ENCODE assay signal across 8 mouse cellular contexts in genomic region chr12:84361555-84362489, GRCm38 (mm10). TPM values are rescaled to one million over a fixed set of nuclear protein-coding genes. Genes with fewer than 3 reads are reported as not detected.
DNase-seq lines count a peak whose midpoint lies in the region; ATAC-seq and TF ChIP-seq lines count a peak whose summit lies in the region.

Gene Coq6, plus strand, starts transcription at chr12:84361657.
Gene Fam161b, minus strand, starts transcription at chr12:84361833.

- peak within 1 kb of the TSS; percentile 95 for H3K9ac ChIP-seq in forebrain, embryonic 16.5 days (replicated peaks; ENCODE audit: low read depth, low read length)
- H3K9ac ChIP-seq in lung, embryonic 14.5 days = peak within 1 kb of the TSS; percentile 86

- H3K4me2 ChIP-seq in forebrain, embryonic 16.5 days (ENCODE audit: low read length) = peak within 1 kb of the TSS; percentile 93
- H3K4me2 ChIP-seq in lung, embryonic 14.5 days = peak within 1 kb of the TSS; percentile 80

- H3K27me3 ChIP-seq in G1E (ENCODE audit: insufficient read depth, low read length) = no peaks in the 10 kb centered on the region
- H3K27me3 ChIP-seq in forebrain, embryonic 16.5 days (replicated peaks; ENCODE audit: control insufficient read depth, insufficient read depth, low read length) = no peaks in the 10 kb centered on the region
- no peaks in the 10 kb centered on the region for H3K27me3 ChIP-seq in lung, embryonic 14.5 days (ENCODE audit: insufficient read depth, low read length)
- no peaks in the 10 kb centered on the region for H3K27me3 ChIP-seq in thymus, adult 2 months (ENCODE audit: control insufficient read depth, insufficient read depth, low read length)

- DNase-seq in G1E (ENCODE audit: low spot score) = peak; percentile 99
- peak; percentile 92 to 99 for DNase-seq in cerebellum, adult 18-20 months
- DNase-seq in heart, postnatal 36 days = peak; percentile 89 to 91
- DNase-seq in layer of hippocampus, adult 2 months (ENCODE audit: low spot score in 2 of 2) = peak; percentile 89 to 97
- DNase-seq in lung, embryonic 14.5 days = peak; percentile 99
- peak; percentile 94 for DNase-seq in thymus, adult 2 months

- H3K4me3 ChIP-seq in G1E (ENCODE audit: low read depth, low read length) = peak within 1 kb of the TSS; percentile 80
- H3K4me3 ChIP-seq in forebrain, embryonic 16.5 days (replicated peaks; ENCODE audit: low read length) = peak within 1 kb of the TSS; percentile 100
- peak within 1 kb of the TSS; percentile 83 for H3K4me3 ChIP-seq in layer of hippocampus, adult 2 months
- H3K4me3 ChIP-seq in lung, embryonic 14.5 days (ENCODE audit: low read depth, low read length) = peak within 1 kb of the TSS; percentile 96
- H3K4me3 ChIP-seq in olfactory bulb, adult 2 months (ENCODE audit: insufficient read depth, low read depth, low read length) = peak within 1 kb of the TSS; percentile 90
- peak within 1 kb of the TSS; percentile 70 for H3K4me3 ChIP-seq in thymus, adult 2 months (ENCODE audit: control insufficient read depth, insufficient read depth, low read length)

- peaks cover 26% of the 10 kb centered on the region for H3K36me3 ChIP-seq in G1E (replicated peaks)
- H3K36me3 ChIP-seq in forebrain, embryonic 16.5 days (ENCODE audit: control insufficient read depth, insufficient read depth) = peaks cover 6% of the 10 kb centered on the region
- peaks cover 1% of the 10 kb centered on the region; the same call in 1 of the 2 replicates for H3K36me3 ChIP-seq in lung, embryonic 14.5 days (ENCODE audit: insufficient read depth)
- no peaks in the 10 kb centered on the region for H3K36me3 ChIP-seq in thymus, adult 2 months (ENCODE audit: control insufficient read depth, insufficient read depth, low read length)

- H3K27ac ChIP-seq in forebrain, embryonic 16.5 days (ENCODE audit: low read length) = peak within 1 kb of the TSS; percentile 58; the same call in 1 of the 2 replicates
- peak within 1 kb of the TSS; percentile 68 for H3K27ac ChIP-seq in layer of hippocampus, adult 2 months
- 0 out of 2 replicates have a peak within 1 kb of the TSS, but pooled peaks have one; percentile 47 for H3K27ac ChIP-seq in lung, embryonic 14.5 days (ENCODE audit: low read depth)
- no peak within 1 kb of the TSS; the same call in 1 of the 2 replicates for H3K27ac ChIP-seq in olfactory bulb, adult 2 months (ENCODE audit: insufficient read depth, low read depth, low read length)
- H3K27ac ChIP-seq in thymus, adult 2 months (ENCODE audit: control insufficient read depth, insufficient read depth, low read length) = no peak within 1 kb of the TSS

- WGBS in forebrain, embryonic 16.5 days = under 1% methylated on average over 51 of the region's 51 CpGs
- WGBS in lung, embryonic 14.5 days = under 1% methylated on average over 51 of the region's 51 CpGs
- under 1% methylated on average over 51 of the region's 51 CpGs for WGBS in olfactory bulb, adult 2 months
- under 1% methylated on average over 51 of the region's 51 CpGs for WGBS in thymus, adult 2 months

- TF ChIP-seq POLR2A in olfactory bulb, adult 2 months (IDR thresholded peaks at IDR 0.05; ENCODE audit: insufficient read depth, low read depth, low read length) = 0 out of 2 replicates have a peak, but pooled peaks have one; percentile 37
- peak; percentile 63 for TF ChIP-seq POLR2A in thymus, adult 2 months (IDR thresholded peaks at IDR 0.05; ENCODE audit: control insufficient read depth, extremely low read depth, insufficient read depth, low read length, poor library complexity)

- no peaks in the 10 kb centered on the region for H3K9me3 ChIP-seq in G1E (replicated peaks)
- no peaks in the 10 kb centered on the region for H3K9me3 ChIP-seq in forebrain, embryonic 16.5 days (ENCODE audit: control insufficient read depth, low read length)
- H3K9me3 ChIP-seq in lung, embryonic 14.5 days (ENCODE audit: low read depth, low read length) = no peaks in the 10 kb centered on the region

- ATAC-seq in G1E (ENCODE audit: extremely low read depth, insufficient number of reproducible peaks, low FRiP score, poor library complexity, severe bottlenecking) = peak; percentile 92
- ATAC-seq in forebrain, embryonic 16.5 days = peak; percentile 99
- ATAC-seq in lung, embryonic 14.5 days (ENCODE audit: insufficient read depth) = peak; percentile 99

- TF ChIP-seq CTCF in G1E (IDR thresholded peaks at IDR 0.05; ENCODE audit: low read depth, low read length) = no peak
- no peak for TF ChIP-seq CTCF in layer of hippocampus, adult 2 months (conservative IDR thresholded peaks at IDR 0.05)
- TF ChIP-seq CTCF in lung, embryonic 14.5 days (IDR thresholded peaks at IDR 0.05; ENCODE audit: low read depth) = no peak
- TF ChIP-seq CTCF in olfactory bulb, adult 2 months (IDR thresholded peaks at IDR 0.05; ENCODE audit: insufficient read depth, low read depth, low read length) = no peak
- TF ChIP-seq CTCF in thymus, adult 2 months (IDR thresholded peaks at IDR 0.05; ENCODE audit: borderline replicate concordance, control insufficient read depth, extremely low read depth, insufficient read depth, low read length, poor library complexity) = no peak

- intact Hi-C loops in heart, postnatal 36 days (cut with DNase I) = loop anchor here (2.0 to 5.0 kb wide), 2 partner anchors 47 to 85 kb away; partner anchors contain the start of genes Bbof1 and Entpd5

- H3K4me1 ChIP-seq in G1E (ENCODE audit: insufficient read depth, low read depth, low read length) = peaks cover 66% of the 10 kb centered on the region
- H3K4me1 ChIP-seq in forebrain, embryonic 16.5 days (replicated peaks; ENCODE audit: control insufficient read depth, insufficient read depth, low read length) = peaks cover 17% of the 10 kb centered on the region
- peaks cover 11% of the 10 kb centered on the region for H3K4me1 ChIP-seq in lung, embryonic 14.5 days (ENCODE audit: insufficient read depth)
- peaks cover 6% of the 10 kb centered on the region for H3K4me1 ChIP-seq in olfactory bulb, adult 2 months (ENCODE audit: control insufficient read depth, insufficient read depth, low read length)
- H3K4me1 ChIP-seq in thymus, adult 2 months (replicated peaks; ENCODE audit: control insufficient read depth, insufficient read depth, low read length) = peaks cover 3% of the 10 kb centered on the region

RNA-seq across cellular contexts. Expression of gene Coq6, which starts in this region (rescaled TPM):
- total RNA-seq in G1E (2014; fragmentation: Nextera tagmentation) (27.5 and 41.3 TPM in 2 replicates), G1E (2017) (20.7 and 29.2 TPM in 2 replicates)
- 12.7 and 20.7 TPM in 2 replicates for polyA plus RNA-seq in G1E (2012)
- polyA plus RNA-seq in forebrain, embryonic 16.5 days (2015; fragmentation: Nextera tagmentation; extraction: Ambion mirVana) = 49.1 and 49.9 TPM in 2 replicates
- total RNA-seq in heart, postnatal 36 days (2021) = 100 to 1,000 TPM; 105 to 114 TPM
- total RNA-seq in layer of hippocampus, adult 2 months (2021) = 10 to 100 TPM; 26.0 to 27.2 TPM
- polyA plus RNA-seq in lung, embryonic 14.5 days (2014; fragmentation: Nextera tagmentation; extraction: Ambion mirVana) = 45.8 and 51.1 TPM in 2 replicates
- polyA plus RNA-seq in olfactory bulb, adult 2 months (2012; ENCODE audit: insufficient read depth, insufficient read length, low replicate concordance, missing spikeins) = not detected in 2 replicates
- polyA plus RNA-seq in thymus, adult 2 months (2012; rRNA removed) = 63.3 and 70.5 TPM in 2 replicates

RNA-seq across cellular contexts. Expression of gene Fam161b, which starts in this region (rescaled TPM):
- total RNA-seq in G1E (2014; fragmentation: Nextera tagmentation) (2.9 and 3.3 TPM in 2 replicates), G1E (2017) (3.5 and 4.3 TPM in 2 replicates)
- polyA plus RNA-seq in G1E (2012) = 0.25 and 0.44 TPM in 2 replicates
- 15.5 and 15.6 TPM in 2 replicates for polyA plus RNA-seq in forebrain, embryonic 16.5 days (2015; fragmentation: Nextera tagmentation; extraction: Ambion mirVana)
- total RNA-seq in heart, postnatal 36 days (2021) = 10 to 100 TPM in 1 of 2 experiments, 1 to 10 TPM in 1; 8.5 to 10.3 TPM
- total RNA-seq in layer of hippocampus, adult 2 months (2021) = 10 to 100 TPM; 12.5 to 12.6 TPM
- 3.0 and 3.5 TPM in 2 replicates for polyA plus RNA-seq in lung, embryonic 14.5 days (2014; fragmentation: Nextera tagmentation; extraction: Ambion mirVana)
- not detected in 2 replicates for polyA plus RNA-seq in olfactory bulb, adult 2 months (2012; ENCODE audit: insufficient read depth, insufficient read length, low replicate concordance, missing spikeins)
- polyA plus RNA-seq in thymus, adult 2 months (2012; rRNA removed) = 0.94 and 1.2 TPM in 2 replicates

Comparison
In these comparisons a context has a peak if more than half of its experiments do, and no peak if none do; other contexts are left out.
1. RNA of gene Coq6 (polyA plus RNA-seq): 63.3 to 70.5 TPM in thymus, adult 2 months, 45.8 to 51.1 TPM in lung, embryonic 14.5 days, 49.1 to 49.9 TPM in forebrain, embryonic 16.5 days and 12.7 to 20.7 TPM in G1E; not detected in olfactory bulb, adult 2 months; every median in the first group is over 10 times any median in the second.
2. H3K27ac ChIP-seq: peak in forebrain, embryonic 16.5 days (single experiment), layer of hippocampus, adult 2 months (single experiment) and lung, embryonic 14.5 days (single experiment); none in olfactory bulb, adult 2 months (single experiment) and thymus, adult 2 months (single experiment).
3. Peak in every context shown above with its lines, with median percentiles within 50 percentile points of each other: ATAC-seq, DNase-seq and H3K4me3 ChIP-seq.